Mouse (Mus musculus) heart, postnatal 14 days (tissue): ENCODE results near the gene Kif21b. TPM values are rescaled to one million over a fixed set of nuclear protein-coding genes. Genes with fewer than 3 reads are reported as not detected.

Experiments
- DNase-seq, 2 experiments: peaks; one replicate each; pipeline ENCODE4 v3.0.0; 2021 to 2022
- intact Hi-C: fragments of 180-260 bp; cut with DNase I; formaldehyde crosslinking; loops from one replicate; pipeline ENCODE4 v1.15.1; 2025
- total RNA-seq, 2 experiments: library from RNA; stranded (reverse); gene quantifications; 2 replicates each; pipeline ENCODE4 v1.2.3; 2021

Gene Kif21b
- total RNA-seq, 2 experiments from 2014 or later, result 1.2 to 4.3 TPM

DNA sequence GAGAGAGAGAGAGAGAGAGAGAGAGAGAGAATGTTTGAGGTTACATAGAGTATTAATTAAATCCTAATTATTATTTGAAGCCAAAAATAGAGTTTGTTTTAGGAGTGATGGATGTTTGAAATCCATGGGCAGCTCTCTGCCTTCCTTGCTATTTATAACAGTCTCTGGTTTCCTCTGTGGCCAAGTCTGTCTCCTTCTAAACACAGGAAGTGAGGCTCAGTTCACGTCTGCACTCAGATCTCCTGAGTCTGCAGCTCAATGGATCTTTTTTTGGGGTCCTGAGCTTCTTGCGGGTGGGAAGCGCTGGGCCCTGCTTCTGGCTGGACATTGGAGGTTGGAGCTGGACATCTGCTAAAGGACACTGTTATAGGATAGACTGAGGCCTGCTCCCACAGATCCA, 3.3 kb upstream of the Kif21b start:
- DNase-seq, result no peak
- intact Hi-C loops, result no loop called here

- DNase-seq, result no peak
- intact Hi-C loops, result no loop called here
Measured at GRCm38 (mm10) chr1:136128416-136128815, 2.8 kb upstream of the Kif21b start.

GRCm38 (mm10) chr1:136128944-136129589, 2.1 kb upstream of the Kif21b start:
- intact Hi-C loops, result no loop called here

GRCm38 (mm10) chr1:136130107-136130506, 1.1 kb upstream of the Kif21b start:
- intact Hi-C loops, result no loop called here
- no peak for DNase-seq

More at GRCm38 (mm10) chr1:136128944-136129589, 2.1 kb upstream of the Kif21b start:
- DNase-seq, result no peak

DNA sequence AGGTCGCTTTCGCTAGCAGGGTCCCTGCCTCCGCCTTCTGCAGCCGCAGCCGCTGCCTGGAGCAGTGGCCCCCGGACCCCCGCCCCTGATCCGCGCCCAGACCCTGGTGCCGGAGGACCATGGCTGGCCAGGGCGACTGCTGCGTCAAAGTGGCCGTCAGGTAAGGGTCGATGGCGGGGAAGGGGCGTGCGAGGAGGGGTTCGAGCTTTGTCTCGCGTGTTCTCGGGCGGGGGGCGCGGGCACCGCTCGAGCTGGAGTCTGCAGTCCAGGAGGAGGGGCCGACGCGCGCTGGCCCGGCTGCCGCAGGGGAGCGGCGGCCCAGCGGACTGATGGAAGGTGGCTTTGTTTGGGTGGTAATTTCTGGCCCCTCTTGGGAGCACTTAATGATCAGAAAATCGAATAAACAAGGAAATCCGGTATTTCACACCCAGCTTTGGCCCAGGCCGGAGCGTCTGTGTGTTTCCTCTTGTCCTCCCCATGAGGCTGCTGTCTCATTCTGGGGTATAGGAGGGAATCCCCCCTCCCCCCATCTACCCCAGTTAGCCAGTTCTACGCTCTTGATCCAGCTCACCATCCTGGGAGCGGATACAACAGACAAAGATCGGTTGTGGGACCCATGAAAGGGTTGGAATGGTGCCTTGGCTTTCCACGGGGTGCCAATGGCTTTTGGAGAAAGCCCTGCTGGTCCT, 558 bp downstream of the Kif21b start:
- intact Hi-C loops, result no loop called here
- DNase-seq, result no peak

DNA sequence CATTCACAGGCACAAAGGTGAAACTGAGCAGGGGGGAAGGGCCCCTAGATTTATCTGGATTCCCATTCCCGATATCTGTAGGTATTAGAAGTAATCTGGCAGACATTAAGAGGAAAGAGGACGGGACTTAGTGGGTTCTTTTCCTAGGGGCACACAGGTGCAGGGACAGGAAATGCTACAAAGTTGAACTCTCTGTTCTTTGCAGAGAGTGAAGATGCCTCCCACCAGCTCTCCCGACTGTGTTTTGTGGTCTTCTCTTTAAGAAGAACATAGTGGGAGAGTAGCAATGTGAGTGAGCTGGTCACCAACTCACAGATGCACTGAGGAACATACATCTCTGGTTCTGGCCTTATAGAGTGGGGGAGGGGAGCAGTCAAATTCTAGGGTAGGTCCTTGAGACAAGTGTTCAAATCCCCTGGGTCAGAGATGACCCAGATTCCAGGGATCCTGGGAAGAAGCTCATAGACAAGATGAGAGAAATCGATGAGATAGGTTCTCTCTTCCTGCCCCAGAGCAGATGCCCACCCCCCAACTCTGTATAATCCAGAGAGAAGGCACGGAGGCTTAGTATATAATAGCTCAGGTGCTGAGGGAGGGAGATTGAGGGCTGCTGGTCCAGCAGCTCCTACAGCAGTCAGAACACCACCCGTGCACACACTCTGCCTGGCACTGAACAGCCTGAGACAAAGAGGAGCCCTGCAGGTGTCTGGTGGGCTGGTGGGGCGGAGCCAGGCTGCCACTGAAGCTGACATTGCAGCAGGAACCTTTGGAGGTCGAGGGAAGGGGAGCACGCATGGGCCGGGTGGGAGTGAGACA, 1.4 kb downstream of the Kif21b start:
- no peak for DNase-seq
- intact Hi-C loops, result no loop called here

DNA sequence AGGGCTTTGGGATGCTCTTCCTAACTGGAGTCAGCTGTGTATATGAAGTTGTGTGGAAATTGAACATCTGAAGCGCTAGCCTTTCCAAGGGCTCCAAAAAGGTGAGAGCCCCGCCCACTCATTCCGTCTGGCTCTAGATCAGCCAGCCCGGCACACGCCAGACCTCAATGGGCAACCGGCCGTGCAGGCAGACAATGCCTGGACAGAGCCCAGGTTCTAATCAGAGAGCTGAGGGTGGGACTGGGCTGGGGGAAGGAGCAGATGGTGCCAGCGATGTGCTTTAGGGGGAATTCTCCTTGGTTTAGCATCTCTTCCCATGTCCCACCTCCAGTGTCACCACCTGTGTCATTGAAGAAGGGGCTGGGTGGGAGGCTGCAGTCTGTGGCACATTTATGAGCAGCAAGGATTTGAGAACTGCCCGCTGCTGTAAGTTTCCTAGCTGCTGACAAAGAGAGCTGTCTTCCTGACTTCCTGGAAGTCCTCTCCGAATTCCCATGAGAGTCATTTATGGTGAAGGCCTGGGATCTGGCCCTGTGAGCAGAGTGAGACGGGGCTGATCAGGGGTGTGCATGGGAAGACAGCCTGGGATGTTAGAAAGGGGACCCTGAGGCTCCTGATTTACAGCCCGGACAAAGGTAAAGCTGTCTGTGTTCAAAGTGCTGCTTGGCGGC, 2.5 kb downstream of the Kif21b start:
- DNase-seq, result peak; percentile 28 to 43
- intact Hi-C loops, result no loop called here

DNA sequence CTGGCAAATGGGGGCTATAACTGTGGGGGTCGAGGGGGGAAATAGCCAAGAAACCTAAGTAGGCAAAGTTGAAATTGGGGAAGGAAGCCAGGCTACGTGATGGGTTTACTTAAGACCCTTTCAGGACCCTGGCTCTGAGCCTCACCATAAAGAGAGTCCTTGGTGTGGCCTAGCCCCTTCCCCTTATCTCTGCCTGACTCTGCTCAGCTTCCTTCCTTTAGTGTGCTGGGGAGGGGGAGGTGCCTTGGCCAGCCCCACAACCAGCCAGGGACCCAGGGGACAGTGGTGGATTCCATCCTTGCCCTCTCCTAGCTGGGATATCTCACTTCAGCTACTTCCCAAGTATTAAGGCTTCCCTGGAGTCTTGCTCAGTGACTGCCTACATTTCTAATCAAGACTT, 3.4 kb downstream of the Kif21b start:
- intact Hi-C loops, result no loop called here
- DNase-seq, result no peak

- intact Hi-C loops, result no loop called here
- DNase-seq, result no peak
Measured at GRCm38 (mm10) chr1:136135046-136135445, 3.9 kb downstream of the Kif21b start.

DNA sequence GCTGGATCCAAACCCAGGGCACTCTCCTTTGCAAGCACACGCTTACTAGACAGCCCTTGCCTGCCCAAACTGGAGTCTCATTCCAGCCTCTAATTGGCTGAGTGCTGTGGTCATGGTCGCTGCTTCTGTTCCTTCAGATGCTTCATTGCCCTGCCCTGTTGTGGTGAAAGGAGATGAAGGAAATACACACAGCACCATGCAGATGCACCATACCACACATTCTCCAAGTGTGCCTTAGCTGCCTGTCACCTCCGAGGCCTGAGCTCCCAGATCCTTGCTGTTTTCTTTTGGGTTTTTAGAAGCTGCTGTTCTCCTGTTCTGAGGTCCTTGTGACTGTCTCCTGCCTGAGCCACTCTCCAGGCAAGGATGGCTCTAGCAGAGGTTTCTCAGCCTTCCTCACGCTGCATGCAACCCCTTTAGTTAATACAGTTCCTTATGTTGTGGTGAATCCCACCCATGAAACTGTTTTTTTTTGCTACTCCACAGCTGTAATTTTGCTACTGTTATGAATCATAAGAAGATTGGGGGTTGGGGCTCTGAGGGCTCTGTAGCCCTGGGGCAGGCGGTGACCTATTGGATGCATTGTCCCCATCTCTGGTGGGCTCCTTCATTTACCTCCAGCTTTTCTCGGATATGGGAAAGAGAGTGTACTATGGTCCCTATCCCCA, 4.7 kb downstream of the Kif21b start:
- intact Hi-C loops, result no loop called here

DNA sequence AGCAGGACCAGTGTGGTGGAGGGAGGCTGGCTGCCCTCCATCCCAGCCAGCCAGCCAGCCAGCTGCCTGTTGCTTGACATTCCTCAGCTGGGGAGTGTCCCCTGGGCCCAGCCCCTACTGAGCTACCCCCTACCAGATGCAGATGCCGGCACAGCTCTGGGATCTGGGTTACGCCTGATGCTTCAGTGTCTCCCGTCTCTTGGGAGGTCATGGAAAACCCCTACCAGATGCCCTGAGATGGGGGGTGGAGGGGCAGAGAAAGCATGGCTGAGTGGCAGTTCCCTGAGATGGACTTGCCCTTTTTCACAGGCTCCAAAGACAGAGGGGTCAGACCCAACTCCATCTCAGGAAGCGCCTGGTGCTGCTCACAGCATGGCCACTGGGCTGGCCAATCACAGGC, 5.4 kb downstream of the Kif21b start:
- intact Hi-C loops, result no loop called here
- peak in 1 of 2 experiments; percentile 41 for DNase-seq

More for the DNA sequence above, 4.7 kb downstream of the Kif21b start:
- DNase-seq, result no peak

DNA sequence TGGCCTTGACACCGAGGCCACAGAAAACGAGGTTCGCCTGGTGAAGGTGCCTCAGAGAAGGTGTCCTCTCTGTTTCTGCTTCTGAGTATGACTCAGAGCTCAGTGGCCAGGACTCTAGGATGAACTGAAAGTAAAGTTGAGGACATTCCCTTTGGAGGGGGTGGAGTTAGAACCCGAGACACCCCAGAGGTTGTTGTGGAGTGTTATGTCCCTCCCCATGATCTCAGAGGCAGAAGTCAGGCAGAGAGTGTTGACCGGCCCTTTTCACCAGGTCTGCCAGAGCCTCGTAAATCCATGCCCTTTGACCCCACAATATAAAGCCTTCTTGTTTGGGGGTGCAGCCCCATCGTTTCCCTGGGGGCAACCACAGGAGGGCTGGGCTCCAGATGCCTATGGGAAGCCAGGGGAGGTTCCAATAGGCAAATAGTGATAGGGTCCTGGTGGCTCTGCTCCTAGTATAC, 5.9 kb downstream of the Kif21b start:
- intact Hi-C loops, result no loop called here
- no peak for DNase-seq

DNA sequence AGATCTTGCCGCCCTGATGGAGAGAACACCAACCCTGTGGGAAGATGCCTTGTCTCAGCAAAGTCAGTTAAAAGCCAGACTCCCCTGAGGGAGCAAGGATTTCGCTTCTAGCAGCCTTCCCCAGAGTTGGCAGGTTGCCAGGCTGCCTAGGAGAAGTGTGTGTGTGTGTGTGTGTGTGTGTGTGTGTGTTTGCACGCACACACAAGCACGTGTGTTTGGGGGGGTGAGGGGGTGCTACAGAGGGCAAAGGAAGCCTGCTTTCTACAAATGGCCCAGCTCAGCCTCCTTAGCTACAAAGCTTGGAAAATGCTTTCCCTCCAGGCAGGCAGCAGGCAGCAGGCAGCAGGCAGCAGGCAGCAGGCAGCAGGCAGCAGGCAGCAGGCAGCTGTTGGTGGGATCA, 6.4 kb downstream of the Kif21b start:
- intact Hi-C loops, result no loop called here
- DNase-seq, result peak; percentile 47 to 70

- DNase-seq, result no peak
- intact Hi-C loops, result no loop called here
Measured at GRCm38 (mm10) chr1:136138191-136138830, 7.1 kb downstream of the Kif21b start.

GRCm38 (mm10) chr1:136139990-136140640, 8.9 kb downstream of the Kif21b start:
- DNase-seq, result peak; percentile 63 to 66
- intact Hi-C loops, result no loop called here

DNA sequence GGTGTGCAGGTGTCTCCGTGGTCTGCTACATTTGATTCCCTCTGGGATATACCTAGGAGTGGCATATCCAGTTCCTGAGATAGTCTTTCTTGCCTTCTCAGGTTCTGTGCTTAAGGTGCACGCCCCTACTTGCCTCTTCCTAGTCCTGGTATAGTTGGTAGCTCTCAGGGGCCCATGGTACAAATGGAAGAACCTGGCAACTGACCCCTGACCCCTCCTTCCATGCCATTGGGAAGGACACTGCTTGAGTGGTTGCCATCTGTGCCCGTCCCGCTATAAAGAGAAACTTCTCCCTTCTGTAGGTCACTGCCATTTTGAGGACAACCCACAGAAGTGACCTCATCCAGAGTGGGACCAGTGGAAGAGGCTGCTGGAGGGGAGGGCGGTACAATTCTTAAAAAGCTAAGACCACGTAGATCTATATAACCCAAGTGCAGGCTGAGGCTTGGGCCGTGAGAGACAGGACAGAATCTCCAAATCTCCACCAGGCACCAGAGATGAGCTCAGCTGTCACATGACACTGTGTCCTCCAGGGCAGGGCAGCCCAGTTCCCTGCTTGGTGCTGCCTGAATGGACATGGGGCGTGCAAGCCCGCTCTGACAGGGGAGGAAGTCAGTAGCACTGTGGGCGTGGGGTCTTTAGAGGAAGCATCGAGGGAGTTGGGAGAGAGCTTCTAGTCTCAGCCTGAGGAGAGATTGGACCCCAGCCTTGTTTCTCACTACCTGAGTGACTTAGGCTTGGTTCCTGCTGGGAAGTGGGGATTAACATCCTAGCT, 10.2 kb downstream of the Kif21b start:
- DNase-seq, result no peak
- intact Hi-C loops, result no loop called here

DNA sequence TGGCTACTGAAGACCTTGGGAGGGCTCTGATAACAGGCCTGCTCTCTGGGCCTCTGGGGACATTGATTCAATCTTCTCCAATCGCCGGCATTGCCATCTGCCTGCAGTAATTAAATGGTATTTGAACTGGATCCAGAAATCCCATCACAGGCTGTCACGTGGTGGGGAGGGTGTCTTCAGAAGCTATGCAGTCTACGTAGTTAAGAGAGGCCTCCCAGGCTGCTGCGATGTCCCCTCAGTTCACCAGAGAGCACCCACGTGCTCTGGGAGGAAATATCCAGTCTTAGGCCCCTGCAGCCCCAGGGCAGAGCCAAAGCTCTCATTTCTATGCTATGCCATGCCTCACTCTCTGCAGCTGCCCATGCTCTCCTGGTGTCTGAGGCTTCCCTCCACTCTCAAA, 11.1 kb downstream of the Kif21b start:
- DNase-seq, result no peak
- intact Hi-C loops, result no loop called here

GRCm38 (mm10) chr1:136143514-136143913, 12.3 kb downstream of the Kif21b start:
- DNase-seq, result no peak
- intact Hi-C loops, result no loop called here
